Mouse (Mus musculus): ENCODE results near the gene Tbcel.

DNA sequence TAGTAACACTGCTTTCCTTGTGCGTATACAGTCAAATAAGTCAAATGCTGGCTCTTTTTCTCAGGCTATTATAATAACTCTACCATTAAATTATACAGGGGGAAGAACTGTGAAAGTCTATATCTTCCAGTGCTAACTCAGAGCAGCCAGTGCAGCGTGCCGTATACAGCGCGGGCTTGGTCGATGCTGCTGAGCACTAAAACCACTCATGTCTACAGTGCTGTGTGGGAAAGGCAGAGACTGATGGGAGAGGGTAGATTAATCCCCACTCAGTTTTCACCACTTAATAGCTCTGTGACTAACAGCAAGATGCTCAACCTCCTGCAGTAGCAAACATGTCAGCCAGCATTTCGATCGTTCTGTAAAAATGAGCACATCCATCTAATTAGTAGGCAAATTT is 53.2 kb downstream of the Tbcel start:
- TF ChIP-seq CTCF (IDR thresholded peaks at IDR 0.05; ENCODE audit: control insufficient read depth, insufficient read depth, low read length) = no peak
- TF ChIP-seq POLR2A (IDR thresholded peaks at IDR 0.05; ENCODE audit: borderline replicate concordance, control insufficient read depth, low read depth, low read length) = no peak
